Mouse (Mus musculus) ovary, postnatal 36 days (tissue): Measurements from ENCODE around the gene Madd.

Experiments used
- DNase-seq: peaks from one replicate; pipeline ENCODE4 v3.0.0; 2022; ENCODE audit warnings: low spot score, mixed read lengths

Gene Madd

GRCm38 (mm10) chr2:91175490-91175889 is 8.1 kb downstream of the Madd start:
- no peak for DNase-seq

- no peak for DNase-seq
These were observed 13.9 kb downstream of the Madd start for GRCm38 (mm10) chr2:91169587-91170322.

GRCm38 (mm10) chr2:91167629-91168028 is 16.0 kb downstream of the Madd start:
- DNase-seq: no peak

GRCm38 (mm10) chr2:91164991-91165390 is 18.6 kb downstream of the Madd start:
- no peak for DNase-seq

- DNase-seq: no peak
These were observed 20.1 kb downstream of the Madd start for GRCm38 (mm10) chr2:91163532-91163931.

GRCm38 (mm10) chr2:91162952-91163351 is 20.7 kb downstream of the Madd start:
- no peak for DNase-seq

- no peak for DNase-seq
These were observed 23.0 kb downstream of the Madd start for GRCm38 (mm10) chr2:91160591-91160990.

GRCm38 (mm10) chr2:91157002-91157752 is 26.5 kb downstream of the Madd start:
- DNase-seq: no peak

- DNase-seq: no peak
These were observed 29.5 kb downstream of the Madd start for GRCm38 (mm10) chr2:91154091-91154490.

- no peak for DNase-seq
These were observed 30.7 kb downstream of the Madd start for GRCm38 (mm10) chr2:91152885-91153377.

GRCm38 (mm10) chr2:91151331-91151730 is 32.3 kb downstream of the Madd start:
- no peak for DNase-seq

GRCm38 (mm10) chr2:91148101-91148500 is 35.5 kb downstream of the Madd start:
- DNase-seq: no peak

GRCm38 (mm10) chr2:91143401-91143800 is 40.2 kb downstream of the Madd start:
- DNase-seq: no peak

- no peak for DNase-seq
These were observed 40.7 kb downstream of the Madd start for GRCm38 (mm10) chr2:91142920-91143319.

GRCm38 (mm10) chr2:91139764-91140163 is 43.9 kb downstream of the Madd start:
- no peak for DNase-seq

GRCm38 (mm10) chr2:91139311-91139710 is 44.3 kb downstream of the Madd start:
- DNase-seq: no peak

GRCm38 (mm10) chr2:91137481-91137880 is 46.2 kb downstream of the Madd start:
- no peak for DNase-seq

GRCm38 (mm10) chr2:91136513-91137412 is 46.9 kb downstream of the Madd start:
- no peak for DNase-seq

GRCm38 (mm10) chr2:91132035-91132434 is 51.6 kb downstream of the Madd start:
- no peak for DNase-seq

GRCm38 (mm10) chr2:91131251-91131650 is 52.4 kb downstream of the Madd start:
- no peak for DNase-seq

GRCm38 (mm10) chr2:91130126-91130525 is 53.5 kb downstream of the Madd start:
- DNase-seq: peak; percentile 73

- no peak for DNase-seq
These were observed 54.9 kb downstream of the Madd start for GRCm38 (mm10) chr2:91128761-91129160.
